Comparison of ENCODE assay signal across 24 mouse cellular contexts in genomic region chr8:110651847-110652246, GRCm38 (mm10). TPM values are rescaled to one million over a fixed set of nuclear protein-coding genes. Genes with fewer than 3 reads are reported as not detected.
DNase-seq lines count a peak whose midpoint lies in the region; ATAC-seq and TF ChIP-seq lines count a peak whose summit lies in the region.
"Had no signal": no experiment of that assay in that cellular context is flagged by ENCODE, and none has a peak within 500 bp of the region (broad histone marks: within the 10 kb centered on the region; RNA-seq: fewer than 3 reads in every experiment).

No protein-coding gene starts in this region.

- 69% methylated on average over 4 of the region's 4 CpGs for WGBS in heart, embryonic 10.5 days
- whole genome bisulfite sequencing in heart, embryonic 15.5 days, result 45% methylated on average over 4 of the region's 4 CpGs

- no peaks in the 10 kb centered on the region for H3K27me3 ChIP-seq in heart, embryonic 10.5 days (ENCODE audit: insufficient read depth, poor library complexity, severe bottlenecking)
- no peaks in the 10 kb centered on the region for H3K27me3 ChIP-seq in heart, embryonic 15.5 days
- no peaks in the 10 kb centered on the region for H3K27me3 ChIP-seq in testis, adult 2 months (ENCODE audit: control insufficient read depth, insufficient read depth, low read length)
- H3K27me3 ChIP-seq: forebrain, embryonic 12.5 days; hindbrain, embryonic 15.5 days; limb, embryonic 12.5 days; liver, embryonic 15.5 days; neural tube, embryonic 13.5 days had no signal

- H3K4me1 ChIP-seq in heart, embryonic 10.5 days, result peaks cover 24% of the 10 kb centered on the region
- peaks cover 24% of the 10 kb centered on the region for H3K4me1 ChIP-seq in heart, embryonic 15.5 days (replicated peaks)
- H3K4me1 ChIP-seq in testis, adult 2 months (ENCODE audit: control insufficient read depth, insufficient read depth, low read length), result peaks cover 3% of the 10 kb centered on the region
- H3K4me1 ChIP-seq: hindbrain, embryonic 10.5 days; hindbrain, embryonic 15.5 days; limb, embryonic 12.5 days; liver, embryonic 15.5 days; neural tube, embryonic 13.5 days had no signal

- TF ChIP-seq CTCF in testis, adult 2 months (IDR thresholded peaks at IDR 0.05; ENCODE audit: control insufficient read depth, insufficient read depth, insufficient replicate concordance, low read depth, low read length), result no peak

- peaks cover 56% of the 10 kb centered on the region; the same call in 1 of the 2 replicates for H3K36me3 ChIP-seq in heart, embryonic 10.5 days
- 0 out of 2 replicates have a peak, but pooled peaks cover 6% of the 10 kb centered on the region for H3K36me3 ChIP-seq in heart, embryonic 15.5 days
- H3K36me3 ChIP-seq in testis, adult 2 months (ENCODE audit: control insufficient read depth, insufficient read depth, low read length), result no peaks in the 10 kb centered on the region

- no peak for DNase-seq in heart, embryonic 10.5 days (ENCODE audit: low spot score)
- no peak for DNase-seq in heart, postnatal 4 days
- no peak for DNase-seq in heart, postnatal 36 days
- no peak for DNase-seq in testis, postnatal 14 days (ENCODE audit: low spot score)
- DNase-seq: adrenal gland, postnatal 25 days; B cell, adult 2 months; cerebellum, adult 18-20 months; cerebellum, postnatal 10 days; gastrocnemius, postnatal 10 days; kidney, adult 11 months; kidney, postnatal 14 days; lung, embryonic 14.5 days; lung, postnatal 14 days had no signal

- H3K4me2 ChIP-seq in heart, embryonic 15.5 days, result no peak overlapping the region
- H3K4me2 ChIP-seq: forebrain, embryonic 12.5 days; hindbrain, embryonic 15.5 days; limb, embryonic 12.5 days; liver, embryonic 15.5 days; lung, embryonic 14.5 days; neural tube, embryonic 13.5 days had no signal

- H3K9me3 ChIP-seq in heart, embryonic 10.5 days, result no peaks in the 10 kb centered on the region
- no peaks in the 10 kb centered on the region for H3K9me3 ChIP-seq in heart, embryonic 15.5 days (replicated peaks)
- H3K9me3 ChIP-seq: forebrain, embryonic 12.5 days; hindbrain, embryonic 10.5 days; hindbrain, embryonic 15.5 days; limb, embryonic 12.5 days; liver, embryonic 15.5 days; neural tube, embryonic 13.5 days had no signal

- intact Hi-C loops in heart, postnatal 36 days (cut with DNase I), result no loop called here

- ATAC-seq in heart, embryonic 15.5 days (replicated peaks; ENCODE audit: insufficient number of reproducible peaks, insufficient read depth, low FRiP score, low read depth), result peak; percentile 71
- ATAC-seq: inflammation-experienced regulatory T-cells, adult 6 months; midbrain, embryonic 16.5 days had no signal

- H3K27ac ChIP-seq in heart, embryonic 10.5 days, result peak overlapping the region; percentile 65; the same call in 1 of the 2 replicates
- H3K27ac ChIP-seq in heart, embryonic 15.5 days, result peak overlapping the region; percentile 74
- H3K27ac ChIP-seq in testis, adult 2 months (ENCODE audit: control insufficient read depth, insufficient read depth, low read depth, low read length), result 0 out of 2 replicates have a peak overlapping the region, but pooled peaks have one; percentile 10
- H3K27ac ChIP-seq: forebrain, embryonic 12.5 days; hindbrain, embryonic 10.5 days; hindbrain, embryonic 15.5 days; left cerebral cortex, adult 2 months; limb, embryonic 12.5 days; liver, embryonic 15.5 days; neural tube, embryonic 13.5 days had no signal

- H3K4me3 ChIP-seq in heart, embryonic 10.5 days, result no peak overlapping the region
- no peak overlapping the region for H3K4me3 ChIP-seq in heart, embryonic 15.5 days
- no peak overlapping the region for H3K4me3 ChIP-seq in testis, adult 2 months (ENCODE audit: control insufficient read depth, low read depth, low read length)
- H3K4me3 ChIP-seq: forebrain, embryonic 12.5 days; hindbrain, embryonic 10.5 days; hindbrain, embryonic 15.5 days; left cerebral cortex, adult 2 months; limb, embryonic 12.5 days; liver, embryonic 15.5 days; neural tube, embryonic 13.5 days had no signal

- no peak for TF ChIP-seq POLR2A in testis, adult 2 months (IDR thresholded peaks at IDR 0.05; ENCODE audit: control insufficient read depth, low read depth, low read length)

- H3K9ac ChIP-seq in heart, embryonic 15.5 days, result no peak overlapping the region
- H3K9ac ChIP-seq: forebrain, embryonic 12.5 days; hindbrain, embryonic 15.5 days; limb, embryonic 12.5 days; liver, embryonic 15.5 days; lung, embryonic 14.5 days; neural tube, embryonic 13.5 days had no signal

RNA-seq across cellular contexts. Expression of gene Vac14, which starts 33.5 kb away (rescaled TPM):
- polyA plus RNA-seq in heart, embryonic 10.5 days (2016; fragmentation: Nextera tagmentation; extraction: Ambion mirVana), result 25.3 and 31.8 TPM in 2 replicates
- 10 to 100 TPM; 26.7 to 28.1 TPM for total RNA-seq in heart, postnatal 4 days (2021)
- polyA plus RNA-seq in heart, embryonic 15.5 days (2015; fragmentation: Nextera tagmentation; extraction: Ambion mirVana), result 12.6 and 17.5 TPM in 2 replicates
- 10 to 100 TPM; 14.7 to 16.8 TPM for total RNA-seq in heart, postnatal 36 days (2021)
- polyA plus RNA-seq in testis, adult 2 months (2012; rRNA removed), result 11.8 and 13.1 TPM in 2 replicates

Comparison
In these comparisons a context has a peak if more than half of its experiments do, and no peak if none do; other contexts are left out.
1. H3K27ac ChIP-seq: peak in every context shown above with its lines; median percentile 74 in heart, embryonic 15.5 days; 65 in heart, embryonic 10.5 days; 10 in testis, adult 2 months.